In the genomic region with DNA sequence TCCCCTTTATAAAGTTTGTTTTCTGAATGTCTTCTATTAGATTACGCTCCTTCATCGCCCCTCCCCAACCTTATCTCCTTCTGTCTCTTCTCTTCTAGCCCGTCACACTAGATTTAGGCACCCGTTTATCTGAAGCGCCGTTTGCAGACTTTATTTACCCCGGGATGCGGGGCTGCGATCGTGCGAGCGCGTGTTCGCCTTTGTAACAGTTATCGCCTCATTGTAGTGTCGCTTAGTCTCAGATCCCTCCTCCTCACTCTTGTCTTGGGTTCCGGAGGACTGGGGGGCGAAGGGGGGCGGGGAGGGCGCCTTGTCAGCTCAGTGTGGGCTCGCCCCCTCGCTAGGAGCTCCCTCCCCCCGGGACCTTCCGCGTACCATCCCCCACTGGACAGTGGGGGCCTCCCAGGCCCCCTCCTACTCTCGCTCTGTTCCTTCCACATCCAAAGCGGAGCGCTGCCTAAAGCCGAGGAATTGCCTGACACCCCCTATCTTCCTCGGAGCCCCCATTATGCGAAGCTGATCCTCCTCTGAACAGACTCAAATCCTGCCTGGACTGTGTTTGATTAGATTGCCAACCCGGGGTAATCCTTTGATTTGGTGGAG, we compare ENCODE assay signal across 12 mouse cellular contexts. TPM values are rescaled to one million over a fixed set of nuclear protein-coding genes. Genes with fewer than 3 reads are reported as not detected.
A peak's percentile ranks its signal among the peaks of the same experiment; 100 is the strongest.
DNase-seq lines count a peak whose midpoint lies in the region; ATAC-seq lines count a peak whose summit lies in the region.
"Had no signal": no experiment of that assay in that cellular context is flagged by ENCODE, and none has a peak within 500 bp of the region (broad histone marks: within the 10 kb centered on the region; RNA-seq: fewer than 3 reads in every experiment).

No protein-coding gene starts in this region.

- DNase-seq in heart, adult 9 months (ENCODE audit: low spot score in 2 of 2) = no peak
- no peak for DNase-seq in forebrain, embryonic 11.5 days (ENCODE audit: low spot score)
- DNase-seq in kidney, adult 9 months = no peak
- no peak for DNase-seq in heart, adult 11 months
- DNase-seq: kidney, adult 2 months; liver, embryonic 13.5 days; right cerebral cortex, postnatal 25 days had no signal

- H3K27ac ChIP-seq in heart, embryonic 13.5 days (replicated peaks) = no peak overlapping the region
- H3K27ac ChIP-seq in forebrain, embryonic 11.5 days (ENCODE audit: low read depth, low read length) = no peak overlapping the region
- no peak overlapping the region for H3K27ac ChIP-seq in limb, embryonic 12.5 days
- no peak overlapping the region for H3K27ac ChIP-seq in neural tube, embryonic 12.5 days
- no peak overlapping the region for H3K27ac ChIP-seq in intestine, embryonic 15.5 days
- H3K27ac ChIP-seq: liver, embryonic 13.5 days had no signal

- H3K4me1 ChIP-seq in heart, embryonic 13.5 days = peaks cover 13% of the 10 kb centered on the region
- H3K4me1 ChIP-seq in forebrain, embryonic 11.5 days (replicated peaks; ENCODE audit: control insufficient read depth, insufficient read depth, low read length) = peaks cover 48% of the 10 kb centered on the region
- peaks cover 47% of the 10 kb centered on the region for H3K4me1 ChIP-seq in limb, embryonic 12.5 days (replicated peaks)
- peaks cover 88% of the 10 kb centered on the region for H3K4me1 ChIP-seq in neural tube, embryonic 12.5 days
- H3K4me1 ChIP-seq in intestine, embryonic 15.5 days (replicated peaks) = peaks cover 8% of the 10 kb centered on the region; the same call in 1 of the 2 replicates
- H3K4me1 ChIP-seq: liver, embryonic 13.5 days had no signal

- H3K9ac ChIP-seq in heart, embryonic 13.5 days = no peak overlapping the region
- H3K9ac ChIP-seq in forebrain, embryonic 11.5 days (ENCODE audit: low read length) = peak overlapping the region; percentile 24
- H3K9ac ChIP-seq in limb, embryonic 12.5 days (replicated peaks) = 0 out of 2 replicates have a peak overlapping the region, but pooled peaks have one; percentile 4
- peak overlapping the region; percentile 14; the same call in 1 of the 2 replicates for H3K9ac ChIP-seq in neural tube, embryonic 12.5 days
- no peak overlapping the region for H3K9ac ChIP-seq in intestine, embryonic 15.5 days
- H3K9ac ChIP-seq: liver, embryonic 13.5 days had no signal

- ATAC-seq in heart, embryonic 13.5 days (ENCODE audit: extremely low read depth, insufficient number of reproducible peaks, low FRiP score, low TSS enrichment) = no peak
- no peak for ATAC-seq in forebrain, embryonic 11.5 days (replicated peaks; ENCODE audit: low FRiP score)
- ATAC-seq in limb, embryonic 12.5 days (ENCODE audit: insufficient number of reproducible peaks, insufficient read depth, low FRiP score, low TSS enrichment, low read depth) = no peak
- peak; percentile 18; the same call in 1 of the 2 replicates for ATAC-seq in neural tube, embryonic 12.5 days (ENCODE audit: low FRiP score, low read depth)
- ATAC-seq in intestine, embryonic 15.5 days = no peak

- under 1% methylated on average over 30 of the region's 32 CpGs for WGBS in heart, embryonic 13.5 days
- WGBS in forebrain, embryonic 11.5 days = under 1% methylated on average over 32 of the region's 32 CpGs
- WGBS in limb, embryonic 12.5 days = under 1% methylated on average over 32 of the region's 32 CpGs
- WGBS in neural tube, embryonic 12.5 days = under 1% methylated on average over 32 of the region's 32 CpGs
- 1% methylated on average over 32 of the region's 32 CpGs for WGBS in intestine, embryonic 15.5 days

- H3K27me3 ChIP-seq in heart, embryonic 13.5 days (replicated peaks) = peaks cover 100% of the 10 kb centered on the region
- peaks cover 96% of the 10 kb centered on the region for H3K27me3 ChIP-seq in forebrain, embryonic 11.5 days (ENCODE audit: control insufficient read depth, insufficient read depth, low read length)
- peaks cover 100% of the 10 kb centered on the region for H3K27me3 ChIP-seq in limb, embryonic 12.5 days
- peaks cover 89% of the 10 kb centered on the region for H3K27me3 ChIP-seq in neural tube, embryonic 12.5 days (replicated peaks)
- peaks cover 94% of the 10 kb centered on the region for H3K27me3 ChIP-seq in intestine, embryonic 15.5 days (replicated peaks)

- H3K36me3 ChIP-seq in heart, embryonic 13.5 days = no peaks in the 10 kb centered on the region
- H3K36me3 ChIP-seq in forebrain, embryonic 11.5 days (ENCODE audit: control insufficient read depth, insufficient read depth, low read length) = no peaks in the 10 kb centered on the region
- H3K36me3 ChIP-seq in limb, embryonic 12.5 days = no peaks in the 10 kb centered on the region
- no peaks in the 10 kb centered on the region for H3K36me3 ChIP-seq in neural tube, embryonic 12.5 days
- no peaks in the 10 kb centered on the region for H3K36me3 ChIP-seq in intestine, embryonic 15.5 days
- H3K36me3 ChIP-seq: liver, embryonic 13.5 days had no signal

- H3K4me2 ChIP-seq in heart, embryonic 13.5 days = no peak overlapping the region
- peak overlapping the region; percentile 41 for H3K4me2 ChIP-seq in forebrain, embryonic 11.5 days (ENCODE audit: low read depth, low read length, severe bottlenecking)
- H3K4me2 ChIP-seq in limb, embryonic 12.5 days = peak overlapping the region; percentile 23
- H3K4me2 ChIP-seq in neural tube, embryonic 12.5 days (replicated peaks) = peak overlapping the region; percentile 67
- H3K4me2 ChIP-seq in intestine, embryonic 15.5 days (replicated peaks) = no peak overlapping the region
- H3K4me2 ChIP-seq: liver, embryonic 13.5 days had no signal

- H3K4me3 ChIP-seq in heart, embryonic 13.5 days = 0 out of 2 replicates have a peak overlapping the region, but pooled peaks have one; percentile 4
- H3K4me3 ChIP-seq in forebrain, embryonic 11.5 days (ENCODE audit: low read depth, low read length) = peak overlapping the region; percentile 15; the same call in 1 of the 2 replicates
- H3K4me3 ChIP-seq in limb, embryonic 12.5 days (replicated peaks) = no peak overlapping the region
- H3K4me3 ChIP-seq in neural tube, embryonic 12.5 days = peak overlapping the region; percentile 21
- no peak overlapping the region for H3K4me3 ChIP-seq in intestine, embryonic 15.5 days (replicated peaks)
- H3K4me3 ChIP-seq: liver, embryonic 13.5 days had no signal

- H3K9me3 ChIP-seq in heart, embryonic 13.5 days = no peaks in the 10 kb centered on the region
- no peaks in the 10 kb centered on the region for H3K9me3 ChIP-seq in forebrain, embryonic 11.5 days (ENCODE audit: control insufficient read depth, low read length)
- H3K9me3 ChIP-seq in limb, embryonic 12.5 days = no peaks in the 10 kb centered on the region
- H3K9me3 ChIP-seq in neural tube, embryonic 12.5 days = no peaks in the 10 kb centered on the region
- H3K9me3 ChIP-seq in intestine, embryonic 15.5 days = no peaks in the 10 kb centered on the region
- H3K9me3 ChIP-seq: liver, embryonic 13.5 days had no signal

RNA-seq across cellular contexts. Expression of a gene that starts 9.4 kb away (rescaled TPM):
- 0.03 TPM in 1 of 2 replicates, not detected in the other for polyA plus RNA-seq in heart, embryonic 13.5 days (2015; fragmentation: Nextera tagmentation; extraction: Ambion mirVana)
- 0.57 and 0.73 TPM in 2 replicates for polyA plus RNA-seq in forebrain, embryonic 11.5 days (2014; fragmentation: Nextera tagmentation; extraction: Ambion mirVana)
- polyA plus RNA-seq in limb, embryonic 12.5 days (2016; fragmentation: Nextera tagmentation; extraction: Ambion mirVana) = 0.40 and 0.45 TPM in 2 replicates
- polyA plus RNA-seq in neural tube, embryonic 12.5 days (2016; fragmentation: Nextera tagmentation; extraction: Ambion mirVana) = 2.3 and 2.7 TPM in 2 replicates
- polyA plus RNA-seq in intestine, embryonic 15.5 days (2015; fragmentation: Nextera tagmentation; extraction: Ambion mirVana) = not detected in 2 replicates
- polyA plus RNA-seq: gonadal fat pad, adult 2 months; liver, embryonic 13.5 days had no signal

Comparison
In these comparisons a context has a peak if more than half of its experiments do, and no peak if none do; other contexts are left out.
1. H3K4me2 ChIP-seq: peak in forebrain, embryonic 11.5 days (single experiment), limb, embryonic 12.5 days (single experiment) and neural tube, embryonic 12.5 days (single experiment); none in heart, embryonic 13.5 days (single experiment) and intestine, embryonic 15.5 days (single experiment).
2. H3K4me3 ChIP-seq: peak in heart, embryonic 13.5 days (single experiment), forebrain, embryonic 11.5 days (single experiment) and neural tube, embryonic 12.5 days (single experiment); none in limb, embryonic 12.5 days (single experiment) and intestine, embryonic 15.5 days (single experiment).
3. H3K9ac ChIP-seq: peak in forebrain, embryonic 11.5 days (single experiment), limb, embryonic 12.5 days (single experiment) and neural tube, embryonic 12.5 days (single experiment); none in heart, embryonic 13.5 days (single experiment) and intestine, embryonic 15.5 days (single experiment).